Mouse (Mus musculus): ENCODE measurements around the gene Zfp275. TPM values are rescaled to one million over a fixed set of nuclear protein-coding genes. Genes with fewer than 3 reads are reported as not detected.

The Zfp275 gene
- 41.2 TPM for polyA plus RNA-seq (2014; fragmentation: Illumina TruSeq; extraction: RNeasy Lipid Tissue Mini Kit (QIAGEN cat#74804); ENCODE audit: low read depth, low replicate concordance)

DNA sequence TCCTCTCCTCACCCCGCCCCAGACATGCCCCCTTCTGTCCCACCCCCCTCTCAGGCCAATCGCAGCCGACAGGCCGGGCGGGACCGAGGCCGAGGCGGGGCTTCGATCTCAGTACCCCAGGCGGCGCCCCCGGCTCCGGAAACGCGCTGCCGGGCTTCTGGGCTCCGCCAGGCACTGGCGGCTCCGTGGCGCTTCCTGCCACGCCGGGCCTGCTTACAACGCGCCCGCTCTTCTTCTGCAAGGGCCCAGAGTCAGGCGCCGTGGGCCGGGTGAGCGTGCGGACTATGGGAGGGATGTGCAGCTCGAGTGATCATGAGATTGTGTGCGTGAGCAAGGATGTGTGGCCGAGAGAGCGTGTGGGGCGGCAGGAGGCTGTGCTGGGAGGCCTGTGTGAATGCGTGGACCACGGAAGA, at the start of gene Zfp275:
Gene Zfp275 (plus strand): TSS at position 139 of the 413 bp plus-strand sequence.

DNA sequence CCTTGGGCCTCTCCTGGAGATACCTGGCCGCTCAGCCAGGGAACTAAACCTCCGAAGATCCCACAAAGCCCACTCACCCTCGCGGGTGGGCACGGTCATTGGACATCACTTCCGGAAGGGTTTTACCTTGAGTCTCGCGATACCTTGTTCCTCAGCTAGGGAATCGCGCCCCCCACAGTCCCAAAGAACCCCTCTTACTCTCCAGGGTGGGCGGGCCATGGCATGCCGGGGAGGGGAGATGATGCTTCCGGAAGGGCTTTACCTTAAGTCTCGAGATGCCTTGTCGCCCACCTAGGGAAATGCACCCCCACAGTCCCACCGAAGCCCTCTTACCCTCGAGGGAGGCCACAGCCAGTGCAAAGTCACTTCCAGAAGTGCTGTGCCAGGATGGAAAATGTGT, 49.5 kb upstream of the Zfp275 start, which contains the start of the genes Xlr5a and Xlr5c:
Gene Xlr5a (minus strand): TSS at position 101 of the 400 bp plus-strand sequence.
Gene Xlr5c (minus strand): TSS at position 101 of the 400 bp plus-strand sequence.

DNA sequence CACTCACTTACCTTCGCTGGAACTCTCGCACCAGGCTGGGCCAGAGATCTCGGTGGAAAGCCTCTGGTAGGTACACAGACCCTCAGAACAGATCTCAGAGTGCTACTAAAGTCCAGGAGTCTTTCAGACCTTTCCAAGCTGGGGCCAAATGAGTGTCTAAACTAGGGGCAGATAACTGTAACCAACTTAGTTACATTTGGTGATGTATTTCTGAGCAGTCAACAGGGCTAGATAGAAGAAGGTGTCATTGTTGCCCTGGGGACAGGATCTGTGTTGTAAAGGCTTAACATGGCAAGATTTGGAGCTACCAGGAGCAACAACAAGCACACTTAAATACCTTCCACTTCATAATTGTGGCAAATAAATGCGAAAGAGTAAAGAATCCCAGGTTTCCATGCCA, 5.7 kb upstream of the Zfp275 start, which contains the start of gene Gm45015:
Gene Gm45015 (minus strand): TSS at position 101 of the 400 bp plus-strand sequence.

DNA sequence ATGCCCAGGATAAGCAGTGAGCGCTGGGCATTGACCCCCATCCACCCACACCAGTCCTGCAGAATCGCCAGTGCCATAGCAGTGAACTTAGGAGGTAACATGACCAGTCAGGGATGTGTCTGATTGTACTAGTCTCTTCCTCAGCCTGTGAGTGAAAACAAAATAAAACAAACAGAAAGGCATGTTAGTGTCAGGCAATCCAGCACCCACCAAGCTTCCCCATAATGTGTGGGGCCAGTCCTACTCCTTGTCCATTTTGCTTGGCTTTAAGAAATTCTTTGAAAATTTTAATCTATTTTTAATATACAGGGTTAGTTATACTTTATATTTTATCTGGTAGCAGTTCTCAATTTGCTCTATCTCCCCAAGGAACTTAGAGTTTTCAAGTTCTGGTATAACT, 56.2 kb downstream of the Zfp275 start, which contains the start of gene Gm18336:
Gene Gm18336 (minus strand): TSS at position 101 of the 400 bp plus-strand sequence.

Other genes with a start within 250 kb of the Zfp275 start
- gene Xlr3a, start 245.5 kb upstream of the Zfp275 start, polyA plus RNA-seq (2014; fragmentation: Illumina TruSeq; extraction: RNeasy Lipid Tissue Mini Kit (QIAGEN cat#74804); ENCODE audit: low read depth, low replicate concordance), result 1.7 TPM
- not detected for gene Gm14685, start 225.6 kb upstream of the Zfp275 start, polyA plus RNA-seq (2014; fragmentation: Illumina TruSeq; extraction: RNeasy Lipid Tissue Mini Kit (QIAGEN cat#74804); ENCODE audit: low read depth, low replicate concordance)
- not detected for gene Xlr5b, start 193.8 kb upstream of the Zfp275 start, polyA plus RNA-seq (2014; fragmentation: Illumina TruSeq; extraction: RNeasy Lipid Tissue Mini Kit (QIAGEN cat#74804); ENCODE audit: low read depth, low replicate concordance)
- not detected for gene DXBay18, start 193.2 kb upstream of the Zfp275 start, polyA plus RNA-seq (2014; fragmentation: Illumina TruSeq; extraction: RNeasy Lipid Tissue Mini Kit (QIAGEN cat#74804); ENCODE audit: low read depth, low replicate concordance)
- not detected for gene Spin2d, start 165.6 kb upstream of the Zfp275 start, polyA plus RNA-seq (2014; fragmentation: Illumina TruSeq; extraction: RNeasy Lipid Tissue Mini Kit (QIAGEN cat#74804); ENCODE audit: low read depth, low replicate concordance)
- 3.5 TPM for gene Xlr3b, start 150.4 kb upstream of the Zfp275 start, polyA plus RNA-seq (2014; fragmentation: Illumina TruSeq; extraction: RNeasy Lipid Tissue Mini Kit (QIAGEN cat#74804); ENCODE audit: low read depth, low replicate concordance)
- 1.2 TPM for gene Xlr4b, start 128.3 kb upstream of the Zfp275 start, polyA plus RNA-seq (2014; fragmentation: Illumina TruSeq; extraction: RNeasy Lipid Tissue Mini Kit (QIAGEN cat#74804); ENCODE audit: low read depth, low replicate concordance)
- 12.1 TPM for gene F8a, start 114.3 kb upstream of the Zfp275 start, polyA plus RNA-seq (2014; fragmentation: Illumina TruSeq; extraction: RNeasy Lipid Tissue Mini Kit (QIAGEN cat#74804); ENCODE audit: low read depth, low replicate concordance)
- not detected for gene Xlr4c, start 99.5 kb upstream of the Zfp275 start, polyA plus RNA-seq (2014; fragmentation: Illumina TruSeq; extraction: RNeasy Lipid Tissue Mini Kit (QIAGEN cat#74804); ENCODE audit: low read depth, low replicate concordance)
- not detected for gene Xlr3c, start 77.2 kb upstream of the Zfp275 start, polyA plus RNA-seq (2014; fragmentation: Illumina TruSeq; extraction: RNeasy Lipid Tissue Mini Kit (QIAGEN cat#74804); ENCODE audit: low read depth, low replicate concordance)
- not detected for gene Xlr5a, start 49.6 kb upstream of the Zfp275 start, polyA plus RNA-seq (2014; fragmentation: Illumina TruSeq; extraction: RNeasy Lipid Tissue Mini Kit (QIAGEN cat#74804); ENCODE audit: low read depth, low replicate concordance)
- not detected for gene Xlr5c, start 49.6 kb upstream of the Zfp275 start, polyA plus RNA-seq (2014; fragmentation: Illumina TruSeq; extraction: RNeasy Lipid Tissue Mini Kit (QIAGEN cat#74804); ENCODE audit: low read depth, low replicate concordance)
- not detected for gene Gm45015, start 5.8 kb upstream of the Zfp275 start, polyA plus RNA-seq (2014; fragmentation: Illumina TruSeq; extraction: RNeasy Lipid Tissue Mini Kit (QIAGEN cat#74804); ENCODE audit: low read depth, low replicate concordance)
- not detected for gene Gm18336, start 56.1 kb downstream of the Zfp275 start, polyA plus RNA-seq (2014; fragmentation: Illumina TruSeq; extraction: RNeasy Lipid Tissue Mini Kit (QIAGEN cat#74804); ENCODE audit: low read depth, low replicate concordance)
- gene Zfp92, start 68.5 kb downstream of the Zfp275 start, polyA plus RNA-seq (2014; fragmentation: Illumina TruSeq; extraction: RNeasy Lipid Tissue Mini Kit (QIAGEN cat#74804); ENCODE audit: low read depth, low replicate concordance), result 0.41 TPM
- not detected for gene Trex2, start 92.7 kb downstream of the Zfp275 start, polyA plus RNA-seq (2014; fragmentation: Illumina TruSeq; extraction: RNeasy Lipid Tissue Mini Kit (QIAGEN cat#74804); ENCODE audit: low read depth, low replicate concordance)
- gene Haus7, start 116.4 kb downstream of the Zfp275 start, polyA plus RNA-seq (2014; fragmentation: Illumina TruSeq; extraction: RNeasy Lipid Tissue Mini Kit (QIAGEN cat#74804); ENCODE audit: low read depth, low replicate concordance), result 15.5 TPM
- gene Bgn, start 141.0 kb downstream of the Zfp275 start, polyA plus RNA-seq (2014; fragmentation: Illumina TruSeq; extraction: RNeasy Lipid Tissue Mini Kit (QIAGEN cat#74804); ENCODE audit: low read depth, low replicate concordance), result 322 TPM
- 7.0 TPM for gene Atp2b3, start 160.5 kb downstream of the Zfp275 start, polyA plus RNA-seq (2014; fragmentation: Illumina TruSeq; extraction: RNeasy Lipid Tissue Mini Kit (QIAGEN cat#74804); ENCODE audit: low read depth, low replicate concordance)